Mouse (Mus musculus) cerebellum, adult (tissue): ENCODE data around the gene Gm10406.
"Not testable (repeated sequence)": the region's sequence is repeated elsewhere in the genome, so short reads cannot be mapped to it uniquely, and the experiment has no call there.

ENCODE experiments used
- ATAC-seq: cut with Nextera tagmentation; 2 replicates; pipeline ENCODE4 v1.9.2; 2017; ENCODE audit warnings: mild to moderate bottlenecking, moderate library complexity, mixed read lengths; ENCODE audit not compliant: insufficient number of reproducible peaks, low FRiP score, low TSS enrichment

Gm10406 gene

DNA sequence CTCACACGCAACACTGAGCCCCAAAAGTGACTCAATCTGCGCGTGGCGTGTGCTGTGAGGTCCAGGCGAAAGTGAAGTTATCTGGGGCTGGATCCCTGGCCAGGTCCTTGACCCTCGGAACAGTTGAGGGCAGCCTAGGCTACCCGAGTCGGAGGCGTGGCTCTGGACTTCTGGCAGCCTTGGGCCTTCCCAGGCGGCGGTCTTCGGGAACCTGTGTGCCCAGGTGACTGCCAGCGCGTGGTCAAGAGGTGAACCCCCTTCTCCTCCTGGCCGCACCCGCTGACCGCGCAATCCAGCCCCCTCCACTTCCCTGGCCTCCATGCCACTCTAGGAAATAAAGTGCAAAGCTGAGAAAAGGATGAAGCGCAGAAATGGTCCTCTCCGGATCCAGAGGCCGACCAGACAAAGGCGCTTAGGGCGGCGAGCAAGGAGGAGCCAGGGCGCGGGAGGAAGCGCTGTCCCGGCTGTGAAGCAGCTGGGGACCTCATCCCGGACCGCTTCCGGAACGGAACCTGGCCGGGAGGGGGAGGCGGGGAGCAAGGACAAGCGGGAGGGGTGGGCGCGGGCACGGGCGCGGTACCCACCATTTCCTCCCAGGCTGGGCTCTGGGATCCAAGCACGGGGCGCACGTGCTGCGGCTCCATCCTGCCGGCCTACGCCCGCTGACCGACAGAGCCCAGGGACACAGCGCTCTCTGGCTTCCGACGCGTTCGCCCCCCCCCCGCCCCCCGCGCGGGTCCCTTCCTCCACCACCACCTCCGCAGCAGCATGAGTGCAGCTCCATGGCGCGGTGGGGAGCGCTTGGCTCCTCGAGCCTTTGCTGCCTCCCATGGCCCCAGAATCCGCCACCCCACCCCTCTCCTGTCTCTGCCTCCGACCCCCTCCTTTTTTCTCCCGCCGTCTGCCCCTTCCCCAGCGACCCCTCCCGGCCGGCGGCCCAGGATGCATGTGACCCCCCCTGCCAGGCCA, at the start of gene Gm10406:
Gene Gm10406, minus strand, starts transcription at position 669 of the 969 bp plus-strand sequence.
- ATAC-seq: not testable (repeated sequence)

DNA sequence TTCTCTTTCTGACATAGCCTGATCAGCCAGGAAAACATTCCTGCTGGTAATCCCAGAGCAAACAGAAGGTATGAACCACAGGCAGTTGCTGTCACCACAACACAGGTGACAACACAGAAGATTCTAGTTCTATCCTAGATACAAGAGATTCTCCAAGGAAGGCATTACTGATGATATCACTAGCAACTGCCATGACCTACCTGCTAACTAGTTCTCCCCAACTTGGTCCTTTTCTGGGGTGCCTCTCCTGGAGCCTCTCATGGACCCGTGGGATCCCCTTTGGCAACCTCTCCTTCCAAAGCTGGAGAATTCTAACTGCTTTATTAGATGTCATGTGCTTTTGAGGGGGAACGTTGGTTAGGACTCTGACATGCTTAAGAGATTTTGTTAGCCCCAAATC, 17.6 kb upstream of the Gm10406 start, which contains the start of gene Gm3685:
Gene Gm3685, minus strand, starts transcription at position 101 of the 400 bp plus-strand sequence.
- ATAC-seq: not testable (repeated sequence)

DNA sequence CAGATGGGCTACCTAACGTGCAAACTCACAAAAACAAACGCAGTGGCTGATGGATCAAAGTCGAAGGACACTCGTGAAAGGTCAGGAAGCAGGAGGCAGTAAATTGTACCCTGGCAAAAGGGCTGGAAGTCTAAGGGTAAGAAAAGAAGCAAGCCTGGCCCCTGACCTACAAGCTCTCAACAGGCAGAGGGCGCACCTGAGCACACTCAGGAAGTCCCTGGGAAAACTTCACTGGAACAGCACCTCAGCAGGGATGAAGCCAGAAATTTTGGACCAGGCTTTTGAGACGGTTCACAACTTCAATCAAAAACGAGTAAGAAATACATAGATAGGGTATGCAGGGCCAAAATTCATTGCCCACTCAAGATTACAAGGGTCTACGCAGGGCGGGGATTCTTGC, 975 bp downstream of the Gm10406 start:
- ATAC-seq: not testable (repeated sequence)

DNA sequence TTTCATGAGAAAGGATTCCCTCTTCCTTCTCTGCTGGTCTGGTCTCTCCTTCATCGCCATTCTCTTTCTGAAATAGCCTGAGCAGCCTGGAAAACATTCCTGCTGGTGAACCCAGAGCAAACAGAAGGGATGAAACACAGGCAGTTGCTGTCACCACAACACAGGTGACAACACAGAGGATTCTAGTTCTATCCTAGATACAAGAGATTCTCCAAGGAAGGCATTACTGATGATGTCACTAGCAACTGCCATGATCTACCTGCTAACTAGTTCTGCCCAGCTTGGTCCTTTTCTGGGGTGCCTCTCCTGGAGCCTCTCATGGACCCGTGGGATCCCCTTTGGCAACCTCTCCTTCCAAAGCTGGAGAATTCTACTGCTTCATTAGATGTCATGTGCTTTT, 53.5 kb downstream of the Gm10406 start, which contains the start of gene Gm6356:
Gene Gm6356, minus strand, starts transcription at position 101 of the 400 bp plus-strand sequence.
- ATAC-seq: not testable (repeated sequence)
